Mouse (Mus musculus): ENCODE measurements at regions not wholly inside any gene's neighbourhood (a gene's known extent, or its start where the extent isn't known, plus 50 kb on each side); places are given as distances from the start of the nearest gene placed in this dataset.
"Not testable (repeated sequence)": the region's sequence is repeated elsewhere in the genome, so short reads cannot be mapped to it uniquely, and the experiment has no call there.

- not testable (repeated sequence) for H3K27me3 ChIP-seq; H3K36me3 ChIP-seq; H3K9me3 ChIP-seq; H3K9ac ChIP-seq (replicated peaks); H3K27ac ChIP-seq (replicated peaks); H3K4me2 ChIP-seq (replicated peaks); H3K4me3 ChIP-seq; H3K4me1 ChIP-seq; ATAC-seq (ENCODE audit: low FRiP score, low read depth)
- WGBS = 87% methylated on average over 5 of the region's 6 CpGs
Observed at GRCm38 (mm10) chr12:23026976-23027375, 753.1 kb downstream of the Gm10330 start.

GRCm38 (mm10) chr12:23023556-23023955 lies 756.5 kb downstream of the Gm10330 start:
- 84% methylated on average over 6 of the region's 8 CpGs for WGBS

GRCm38 (mm10) chr12:23010199-23010598 lies 769.9 kb downstream of the Gm10330 start:
- H3K4me1 ChIP-seq; H3K36me3 ChIP-seq; H3K27me3 ChIP-seq; H3K27ac ChIP-seq (replicated peaks); ATAC-seq (ENCODE audit: low FRiP score, low read depth); H3K9me3 ChIP-seq; H3K9ac ChIP-seq (replicated peaks): not testable (repeated sequence)
- 3% methylated on average over 23 of the region's 37 CpGs for WGBS
- peak overlapping the region; percentile 44 for H3K4me3 ChIP-seq
- peak overlapping the region; percentile 44 for H3K4me2 ChIP-seq (replicated peaks)

More at GRCm38 (mm10) chr12:23023556-23023955, 756.5 kb downstream of the Gm10330 start:
- H3K36me3 ChIP-seq; H3K4me1 ChIP-seq; H3K4me3 ChIP-seq; H3K9ac ChIP-seq (replicated peaks); H3K27me3 ChIP-seq; H3K4me2 ChIP-seq (replicated peaks); ATAC-seq (ENCODE audit: low FRiP score, low read depth); H3K27ac ChIP-seq (replicated peaks); H3K9me3 ChIP-seq: not testable (repeated sequence)

GRCm38 (mm10) chr12:23009662-23010061 lies 770.4 kb downstream of the Gm10330 start:
- H3K27ac ChIP-seq (replicated peaks); ATAC-seq (ENCODE audit: low FRiP score, low read depth); H3K27me3 ChIP-seq; H3K9ac ChIP-seq (replicated peaks); H3K36me3 ChIP-seq; H3K4me1 ChIP-seq; H3K9me3 ChIP-seq: not testable (repeated sequence)
- Histone ChIP-seq H3K4me3 (peak overlapping the region; percentile 44), H3K4me2 (replicated peaks) (peak overlapping the region; percentile 44)
- 6% methylated on average over 21 of the region's 48 CpGs for WGBS
